Mouse (Mus musculus): ENCODE data around the gene Pex14.
A peak's percentile ranks its signal among the peaks of the same experiment; 100 is the strongest.

The Pex14 gene

DNA sequence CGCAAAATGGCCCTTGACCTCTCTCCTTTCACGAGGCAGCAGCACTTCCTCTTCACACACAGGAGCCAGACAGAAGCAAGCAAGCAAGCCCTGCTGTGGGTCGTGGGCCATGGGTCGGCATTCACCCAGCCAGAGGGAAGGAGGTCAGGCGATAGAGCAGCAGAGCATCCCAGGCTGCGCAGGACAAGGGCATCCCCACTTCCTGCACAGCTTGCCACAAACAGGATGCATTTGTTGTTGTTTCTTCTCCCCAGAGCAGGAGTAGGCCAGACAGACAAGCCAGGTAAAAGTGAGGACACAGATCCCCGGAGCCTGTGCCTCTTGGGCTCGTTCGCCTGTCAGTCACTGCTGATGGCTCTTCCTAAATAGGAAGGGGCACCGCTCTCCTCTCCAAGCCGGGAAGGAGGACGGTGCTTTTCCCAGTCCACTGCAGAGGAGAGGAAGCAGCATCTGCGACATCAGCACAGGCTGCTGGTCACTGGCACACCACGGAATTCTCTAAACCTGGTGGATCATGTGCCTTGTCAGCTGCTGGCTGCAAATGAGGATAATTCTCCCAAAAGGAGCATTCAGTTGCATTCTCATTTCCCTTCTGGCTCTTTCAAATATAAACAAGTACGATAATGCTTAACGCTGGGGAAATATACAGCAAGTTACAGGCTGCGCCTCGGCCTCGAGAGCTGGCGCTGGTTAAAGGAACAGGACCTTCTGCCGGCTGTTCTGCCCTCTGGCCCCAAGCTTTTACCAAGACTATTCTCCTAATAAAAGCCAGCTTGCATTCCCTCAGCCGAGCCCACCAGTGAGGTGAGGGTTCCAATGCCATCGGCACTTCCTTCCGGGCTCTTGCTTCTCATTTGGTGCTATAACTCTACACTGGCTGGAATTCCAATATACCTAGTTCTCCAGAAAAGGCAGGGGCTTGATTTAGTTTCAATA is 113.9 kb downstream of the Pex14 start:
- peak; percentile 46; the same call in 1 of the 2 replicates for TF ChIP-seq GATA4 (IDR thresholded peaks at IDR 0.05; ENCODE audit: insufficient replicate concordance, low read length)

GRCm38 (mm10) chr4:148984701-148985540 is 114.8 kb downstream of the Pex14 start:
- TF ChIP-seq GATA4 (IDR thresholded peaks at IDR 0.05; ENCODE audit: insufficient replicate concordance, low read length): no peak

DNA sequence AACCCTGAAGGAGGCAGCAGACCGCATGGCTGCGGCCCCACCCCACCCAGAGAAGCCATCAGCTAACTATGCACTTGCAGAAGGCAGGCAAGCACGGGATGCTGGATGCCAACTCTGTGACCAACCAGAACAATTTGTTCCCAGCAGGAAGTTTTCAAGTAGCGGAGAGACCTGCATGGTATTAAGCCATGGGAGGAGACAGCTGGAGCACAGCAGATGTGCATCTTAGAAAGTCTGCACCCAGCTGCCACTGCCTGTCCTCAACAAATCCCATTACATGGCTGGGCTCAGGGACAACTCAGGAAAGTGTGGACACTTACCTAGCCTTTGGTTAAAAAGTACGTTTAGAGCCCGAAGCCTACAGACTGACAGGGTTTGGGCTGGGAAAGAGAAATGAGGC is 117.4 kb downstream of the Pex14 start:
- TF ChIP-seq GATA4 (IDR thresholded peaks at IDR 0.05; ENCODE audit: insufficient replicate concordance, low read length): no peak

- no peak for TF ChIP-seq GATA4 (IDR thresholded peaks at IDR 0.05; ENCODE audit: insufficient replicate concordance, low read length)
Measured at GRCm38 (mm10) chr4:148979837-148980236, 119.8 kb downstream of the Pex14 start.

GRCm38 (mm10) chr4:148978926-148979325 is 120.8 kb downstream of the Pex14 start:
- TF ChIP-seq GATA4 (IDR thresholded peaks at IDR 0.05; ENCODE audit: insufficient replicate concordance, low read length): no peak

DNA sequence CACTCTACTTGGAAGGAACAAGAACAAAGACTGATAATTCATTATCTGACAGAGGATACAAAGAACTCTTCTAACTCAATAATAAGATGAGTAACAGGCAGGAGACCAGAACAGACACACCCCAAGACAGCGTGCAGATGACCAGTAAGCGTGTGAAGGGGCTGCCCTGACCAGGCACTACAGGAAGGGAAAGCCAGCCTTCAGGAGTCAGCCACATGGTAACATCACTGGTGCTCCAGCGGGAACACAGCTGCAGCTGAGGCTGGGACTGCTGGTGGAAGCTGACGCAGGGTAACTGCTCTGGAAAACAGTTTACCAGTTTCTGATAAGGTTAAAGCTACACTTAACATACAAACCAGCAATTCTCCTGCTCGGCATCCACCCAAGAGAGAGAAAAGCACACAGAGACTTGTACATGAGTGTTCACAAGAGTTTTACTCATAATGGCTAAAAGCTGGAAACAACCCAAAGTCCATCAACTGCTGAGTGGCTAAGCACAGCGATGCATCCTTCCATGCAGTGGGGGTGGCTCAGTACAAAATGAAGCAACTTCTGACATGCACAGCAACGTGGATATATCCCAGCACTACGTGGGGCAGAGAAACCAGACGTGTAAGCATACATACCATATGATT is 121.3 kb downstream of the Pex14 start:
- TF ChIP-seq GATA4 (IDR thresholded peaks at IDR 0.05; ENCODE audit: insufficient replicate concordance, low read length): no peak

DNA sequence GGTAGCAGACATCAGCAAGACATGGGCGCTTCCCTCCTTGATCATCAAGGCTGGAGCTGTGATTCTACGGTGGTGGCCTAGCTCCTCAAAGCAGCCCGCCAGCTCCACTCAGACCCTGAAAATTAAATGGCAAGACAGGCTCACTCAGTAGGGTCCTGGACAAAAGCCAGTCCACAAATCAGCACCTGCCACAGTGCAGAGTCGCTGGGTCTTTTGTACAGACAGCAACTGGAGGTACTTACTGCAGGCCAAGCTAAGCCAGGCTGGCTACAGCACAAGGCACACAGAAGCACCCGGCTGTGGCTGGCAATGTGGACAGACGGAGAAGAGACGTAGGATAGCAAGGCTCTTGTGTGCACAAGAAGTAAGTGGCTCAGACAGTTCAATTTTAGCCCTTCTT is 124.8 kb downstream of the Pex14 start:
- TF ChIP-seq GATA4 (IDR thresholded peaks at IDR 0.05; ENCODE audit: insufficient replicate concordance, low read length): no peak

- TF ChIP-seq GATA4 (IDR thresholded peaks at IDR 0.05; ENCODE audit: insufficient replicate concordance, low read length): no peak
Measured at GRCm38 (mm10) chr4:148973387-148973786, 126.3 kb downstream of the Pex14 start.

DNA sequence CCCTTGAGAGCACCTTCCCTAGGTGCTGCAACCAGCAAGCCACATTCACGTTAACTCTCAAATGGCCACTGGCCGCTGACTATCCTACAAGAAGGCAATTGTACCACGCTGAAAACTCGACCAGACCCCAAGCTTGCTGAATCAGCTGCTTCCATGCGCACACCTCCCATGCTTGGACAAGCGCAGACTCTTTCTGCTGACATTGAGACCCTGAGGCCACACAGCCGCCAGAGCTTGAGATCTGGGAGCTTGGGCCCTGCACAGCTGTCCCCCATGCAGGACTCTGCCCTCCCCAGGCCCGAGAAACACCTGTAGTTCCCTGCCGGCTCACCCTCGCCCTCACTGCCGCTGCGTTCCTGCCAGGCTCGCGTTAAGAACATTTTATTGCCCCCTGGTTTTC is 127.0 kb downstream of the Pex14 start:
- TF ChIP-seq GATA4 (IDR thresholded peaks at IDR 0.05; ENCODE audit: insufficient replicate concordance, low read length): no peak

DNA sequence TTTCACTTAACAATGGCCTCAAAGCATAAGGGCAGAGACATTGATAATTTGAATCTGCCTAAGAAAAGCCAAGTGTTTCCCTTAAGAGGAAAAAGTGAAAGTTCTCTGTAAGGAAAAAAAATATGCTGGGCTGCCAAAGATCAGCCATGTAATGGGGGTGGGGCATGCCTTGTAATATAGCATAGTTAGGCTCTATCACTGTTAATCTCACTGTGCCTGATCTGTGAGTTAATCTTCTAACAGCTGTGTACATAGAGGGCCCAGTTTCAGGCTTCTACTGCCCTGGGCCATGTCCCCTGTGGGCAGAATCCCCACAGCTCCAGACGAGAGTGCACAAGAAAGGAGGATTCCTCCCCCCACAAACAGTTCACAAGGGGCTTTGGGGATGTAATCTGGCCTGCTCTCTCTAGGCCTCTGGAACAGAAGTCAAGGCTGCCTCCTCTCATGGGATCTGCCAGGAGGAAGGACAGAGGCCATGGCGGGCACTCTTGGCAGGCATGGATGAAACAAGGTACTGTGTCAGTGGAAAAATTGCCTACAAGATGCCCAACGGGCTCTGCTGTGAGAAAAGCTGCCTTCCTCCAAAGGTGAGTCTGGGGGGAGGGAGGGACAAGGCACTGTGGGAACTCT is 127.9 kb downstream of the Pex14 start:
- no peak for TF ChIP-seq GATA4 (IDR thresholded peaks at IDR 0.05; ENCODE audit: insufficient replicate concordance, low read length)

- TF ChIP-seq GATA4 (IDR thresholded peaks at IDR 0.05; ENCODE audit: insufficient replicate concordance, low read length): no peak
Measured at GRCm38 (mm10) chr4:148970742-148971141, 128.9 kb downstream of the Pex14 start.

- TF ChIP-seq GATA4 (IDR thresholded peaks at IDR 0.05; ENCODE audit: insufficient replicate concordance, low read length): no peak
Measured at GRCm38 (mm10) chr4:148969610-148970009, 130.1 kb downstream of the Pex14 start.

DNA sequence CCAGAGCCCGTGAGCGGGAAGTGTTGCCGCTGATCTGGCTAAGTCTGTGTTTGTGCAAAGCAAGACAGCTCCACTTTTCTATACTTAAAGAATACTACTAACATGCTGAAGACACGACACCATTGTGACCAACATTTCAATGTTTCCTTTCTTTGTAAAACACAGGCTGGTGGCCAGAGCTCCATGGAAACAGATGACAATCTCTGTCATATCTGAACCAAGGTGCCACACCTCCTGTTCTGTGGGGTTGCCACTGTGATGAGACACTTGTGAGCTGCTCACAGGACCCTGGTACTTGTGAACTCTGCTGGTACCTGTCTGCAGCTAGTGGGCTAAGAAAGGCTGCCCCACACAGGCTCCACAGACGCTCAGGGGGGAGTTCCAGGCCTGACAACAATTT is 130.8 kb downstream of the Pex14 start:
- no peak for TF ChIP-seq GATA4 (IDR thresholded peaks at IDR 0.05; ENCODE audit: insufficient replicate concordance, low read length)

- no peak for TF ChIP-seq GATA4 (IDR thresholded peaks at IDR 0.05; ENCODE audit: insufficient replicate concordance, low read length)
Measured at GRCm38 (mm10) chr4:148966132-148966531, 133.5 kb downstream of the Pex14 start.
